Mouse (Mus musculus) E14TG2a.4 (cell line): ENCODE results near the gene Rhot2.

ENCODE experiments used
- CTCF ChIP-seq: conservative IDR thresholded peaks from 2 replicates; pipeline ENCODE4 v1.5.1; 2014; ENCODE audit warnings: low read length
- NANOG ChIP-seq: IDR thresholded peaks from 2 replicates; pipeline ENCODE4 v1.6.1; 2014; ENCODE audit warnings: borderline replicate concordance, low read length, mixed read lengths
- POU5F1 ChIP-seq: IDR thresholded peaks from 2 replicates; pipeline ENCODE4 v1.6.1; 2014; ENCODE audit warnings: low read length, borderline replicate concordance

DNA sequence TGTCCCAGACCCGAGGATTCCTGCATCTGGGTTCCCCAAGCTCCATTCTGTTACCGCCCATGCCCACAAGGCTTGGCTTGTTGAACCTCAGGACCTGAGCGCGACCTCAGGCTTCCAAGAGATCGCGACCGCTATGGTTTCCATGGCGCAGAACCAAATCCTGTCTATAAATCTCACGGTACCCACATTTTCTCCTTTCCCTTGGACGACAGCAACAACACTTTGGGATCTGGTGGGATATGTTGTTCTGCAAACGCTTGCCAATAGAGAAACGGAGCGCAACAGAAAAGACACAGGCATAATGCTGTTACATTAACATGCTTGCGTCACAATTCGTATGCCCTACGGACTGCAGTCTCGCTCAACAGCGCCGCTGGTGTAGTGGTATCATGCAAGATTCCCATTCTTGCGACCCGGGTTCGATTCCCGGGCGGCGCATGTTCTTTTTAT, 30.1 kb upstream of the Rhot2 start, which contains the start of gene Mettl26:
- no peak for TF ChIP-seq CTCF
- TF ChIP-seq POU5F1: no peak
- no peak for TF ChIP-seq NANOG
